Mouse (Mus musculus): ENCODE results near the gene D630045J12Rik. TPM values are rescaled to one million over a fixed set of nuclear protein-coding genes. Genes with fewer than 3 reads are reported as not detected.

Gene D630045J12Rik
- polyA plus RNA-seq, 1 experiment = 1.7 TPM

GRCm38 (mm10) chr6:38102216-38102795 lies 151.5 kb downstream of the D630045J12Rik start:
- no peak for TF ChIP-seq CEBPB (IDR thresholded peaks at IDR 0.05; ENCODE audit: low read depth)
- peak; percentile 30 for TF ChIP-seq USF1 (IDR thresholded peaks at IDR 0.05; ENCODE audit: low read depth)
- TF ChIP-seq MYOG (IDR thresholded peaks at IDR 0.05; ENCODE audit: control insufficient read depth, extremely low read depth, insufficient read length) = no peak
- TF ChIP-seq MYOD1 (IDR thresholded peaks at IDR 0.05; ENCODE audit: control insufficient read depth, insufficient read length, low read depth) = no peak
- no peaks in the 10 kb centered on the region for H3K27me3 ChIP-seq (ENCODE audit: control insufficient read depth, insufficient read depth, insufficient read length)
- H3K79me3 ChIP-seq (ENCODE audit: low read depth) = no peaks in the 10 kb centered on the region
- no peaks in the 10 kb centered on the region for H3K79me2 ChIP-seq (ENCODE audit: control insufficient read depth, insufficient read depth)
- H3ac ChIP-seq (ENCODE audit: control insufficient read depth, insufficient read length, low read depth) = no peak overlapping the region
- no peaks in the 10 kb centered on the region for H3K36me3 ChIP-seq (ENCODE audit: control insufficient read depth, insufficient read depth)
- no peak overlapping the region for H3K4me3 ChIP-seq (ENCODE audit: insufficient read depth, poor library complexity, severe bottlenecking)

GRCm38 (mm10) chr6:38096961-38097370 lies 156.8 kb downstream of the D630045J12Rik start:
- Histone ChIP-seq H3K4me3 (ENCODE audit: insufficient read depth, poor library complexity, severe bottlenecking) (no peak overlapping the region), H3ac (ENCODE audit: control insufficient read depth, insufficient read length, low read depth) (no peak overlapping the region), H3K79me3 (ENCODE audit: low read depth) (no peaks in the 10 kb centered on the region), H3K79me2 (ENCODE audit: control insufficient read depth, insufficient read depth) (no peaks in the 10 kb centered on the region), H3K27me3 (ENCODE audit: control insufficient read depth, insufficient read depth, insufficient read length) (no peaks in the 10 kb centered on the region), H3K36me3 (ENCODE audit: control insufficient read depth, insufficient read depth) (no peaks in the 10 kb centered on the region)
- TF ChIP-seq CEBPB (IDR thresholded peaks at IDR 0.05; ENCODE audit: low read depth) (no peak), CTCF (IDR thresholded peaks at IDR 0.05; ENCODE audit: control insufficient read depth, insufficient read depth, insufficient read length) (no peak), MYOD1 (IDR thresholded peaks at IDR 0.05; ENCODE audit: control insufficient read depth, insufficient read length, low read depth) (no peak), MYOG (IDR thresholded peaks at IDR 0.05; ENCODE audit: control insufficient read depth, extremely low read depth, insufficient read length) (no peak), FOSL1 (IDR thresholded peaks at IDR 0.05; ENCODE audit: insufficient read depth, low read length, poor library complexity, severe bottlenecking) (no peak), MAX (IDR thresholded peaks at IDR 0.05) (no peak), USF1 (IDR thresholded peaks at IDR 0.05; ENCODE audit: low read depth) (no peak)

- H3K4me3 ChIP-seq (ENCODE audit: insufficient read depth, poor library complexity, severe bottlenecking) = no peak overlapping the region
Measured at GRCm38 (mm10) chr6:38094701-38095100, 159.1 kb downstream of the D630045J12Rik start.

GRCm38 (mm10) chr6:38092539-38092938 lies 161.3 kb downstream of the D630045J12Rik start:
- no peaks in the 10 kb centered on the region for H3K36me3 ChIP-seq (ENCODE audit: control insufficient read depth, insufficient read depth)
- no peaks in the 10 kb centered on the region for H3K79me2 ChIP-seq (ENCODE audit: control insufficient read depth, insufficient read depth)
- no peak overlapping the region for H3K4me3 ChIP-seq (ENCODE audit: insufficient read depth, poor library complexity, severe bottlenecking)
- TF ChIP-seq FOSL1 (IDR thresholded peaks at IDR 0.05; ENCODE audit: insufficient read depth, low read length, poor library complexity, severe bottlenecking) (no peak), MYOD1 (IDR thresholded peaks at IDR 0.05; ENCODE audit: control insufficient read depth, insufficient read length, low read depth) (peak; percentile 23)
- no peaks in the 10 kb centered on the region for H3K79me3 ChIP-seq (ENCODE audit: low read depth)
- H3K27me3 ChIP-seq (ENCODE audit: control insufficient read depth, insufficient read depth, insufficient read length) = no peaks in the 10 kb centered on the region
- H3ac ChIP-seq (ENCODE audit: control insufficient read depth, insufficient read length, low read depth) = no peak overlapping the region

More at GRCm38 (mm10) chr6:38094701-38095100, 159.1 kb downstream of the D630045J12Rik start:
- Histone ChIP-seq H3ac (ENCODE audit: control insufficient read depth, insufficient read length, low read depth) (no peak overlapping the region), H3K79me2 (ENCODE audit: control insufficient read depth, insufficient read depth) (no peaks in the 10 kb centered on the region), H3K27me3 (ENCODE audit: control insufficient read depth, insufficient read depth, insufficient read length) (no peaks in the 10 kb centered on the region), H3K79me3 (ENCODE audit: low read depth) (no peaks in the 10 kb centered on the region), H3K36me3 (ENCODE audit: control insufficient read depth, insufficient read depth) (no peaks in the 10 kb centered on the region)
- TF ChIP-seq MYOG (IDR thresholded peaks at IDR 0.05; ENCODE audit: control insufficient read depth, extremely low read depth, insufficient read length) (no peak), CEBPB (IDR thresholded peaks at IDR 0.05; ENCODE audit: low read depth) (no peak), FOSL1 (IDR thresholded peaks at IDR 0.05; ENCODE audit: insufficient read depth, low read length, poor library complexity, severe bottlenecking) (no peak), CTCF (IDR thresholded peaks at IDR 0.05; ENCODE audit: control insufficient read depth, insufficient read depth, insufficient read length) (no peak), MYOD1 (IDR thresholded peaks at IDR 0.05; ENCODE audit: control insufficient read depth, insufficient read length, low read depth) (no peak), MAX (IDR thresholded peaks at IDR 0.05) (no peak), USF1 (IDR thresholded peaks at IDR 0.05; ENCODE audit: low read depth) (no peak)

- TF ChIP-seq FOSL1 (IDR thresholded peaks at IDR 0.05; ENCODE audit: insufficient read depth, low read length, poor library complexity, severe bottlenecking) = no peak
- TF ChIP-seq MAX (IDR thresholded peaks at IDR 0.05) = no peak
- H3ac ChIP-seq (ENCODE audit: control insufficient read depth, insufficient read length, low read depth) = no peak overlapping the region
- no peaks in the 10 kb centered on the region for H3K27me3 ChIP-seq (ENCODE audit: control insufficient read depth, insufficient read depth, insufficient read length)
- no peaks in the 10 kb centered on the region for H3K36me3 ChIP-seq (ENCODE audit: control insufficient read depth, insufficient read depth)
- H3K79me2 ChIP-seq (ENCODE audit: control insufficient read depth, insufficient read depth) = no peaks in the 10 kb centered on the region
- no peaks in the 10 kb centered on the region for H3K79me3 ChIP-seq (ENCODE audit: low read depth)
- H3K4me3 ChIP-seq (ENCODE audit: insufficient read depth, poor library complexity, severe bottlenecking) = no peak overlapping the region
Measured at GRCm38 (mm10) chr6:38087242-38088026, 166.4 kb downstream of the D630045J12Rik start.

- H3K27me3 ChIP-seq (ENCODE audit: control insufficient read depth, insufficient read depth, insufficient read length) = no peaks in the 10 kb centered on the region
- no peaks in the 10 kb centered on the region for H3K79me2 ChIP-seq (ENCODE audit: control insufficient read depth, insufficient read depth)
- no peaks in the 10 kb centered on the region for H3K36me3 ChIP-seq (ENCODE audit: control insufficient read depth, insufficient read depth)
- H3ac ChIP-seq (ENCODE audit: control insufficient read depth, insufficient read length, low read depth) = no peak overlapping the region
- no peak overlapping the region for H3K4me3 ChIP-seq (ENCODE audit: insufficient read depth, poor library complexity, severe bottlenecking)
- H3K79me3 ChIP-seq (ENCODE audit: low read depth) = no peaks in the 10 kb centered on the region
- no peak for TF ChIP-seq USF1 (IDR thresholded peaks at IDR 0.05; ENCODE audit: low read depth)
- no peak for TF ChIP-seq MYOD1 (IDR thresholded peaks at IDR 0.05; ENCODE audit: control insufficient read depth, insufficient read length, low read depth)
- no peak for TF ChIP-seq MAX (IDR thresholded peaks at IDR 0.05)
- TF ChIP-seq CEBPB (IDR thresholded peaks at IDR 0.05; ENCODE audit: low read depth) = no peak
- no peak for TF ChIP-seq FOSL1 (IDR thresholded peaks at IDR 0.05; ENCODE audit: insufficient read depth, low read length, poor library complexity, severe bottlenecking)
- no peak for TF ChIP-seq MYOG (IDR thresholded peaks at IDR 0.05; ENCODE audit: control insufficient read depth, extremely low read depth, insufficient read length)
- no peak for TF ChIP-seq CTCF (IDR thresholded peaks at IDR 0.05; ENCODE audit: control insufficient read depth, insufficient read depth, insufficient read length)
Measured at GRCm38 (mm10) chr6:38083204-38083603, 170.6 kb downstream of the D630045J12Rik start.
